Mouse (Mus musculus): Measurements from ENCODE around the gene Dkkl1. TPM values are rescaled to one million over a fixed set of nuclear protein-coding genes. Genes with fewer than 3 reads are reported as not detected.

Dkkl1 gene
- total RNA-seq, 2 experiments from 2014 or later, result not detected

GRCm38 (mm10) chr7:45167761-45168445 lies 44.0 kb downstream of the Dkkl1 start:
- no peak for DNase-seq

DNA sequence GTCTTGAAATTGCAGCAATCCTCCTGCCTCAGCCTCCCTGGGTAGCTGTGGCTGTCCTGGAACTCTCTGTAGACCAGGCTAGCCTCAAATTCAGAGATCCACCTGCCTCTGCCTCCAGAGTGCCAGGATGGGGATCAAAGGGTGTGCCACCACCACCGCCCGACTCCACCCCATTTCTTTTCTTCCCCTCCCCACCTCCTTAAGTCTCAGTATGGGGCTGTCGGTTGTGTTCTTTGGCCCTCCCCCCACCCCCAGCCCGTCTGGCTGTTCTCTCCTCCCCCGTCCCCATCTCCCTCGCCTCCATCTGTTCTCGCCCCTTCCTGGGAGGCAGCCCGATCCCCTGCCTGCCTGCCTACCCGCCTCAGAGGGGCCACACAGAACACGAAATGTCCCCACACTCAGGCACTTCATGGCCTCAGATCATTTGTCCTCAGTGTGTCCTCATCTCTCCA lies 45.0 kb downstream of the Dkkl1 start:
- DNase-seq, result no peak

DNA sequence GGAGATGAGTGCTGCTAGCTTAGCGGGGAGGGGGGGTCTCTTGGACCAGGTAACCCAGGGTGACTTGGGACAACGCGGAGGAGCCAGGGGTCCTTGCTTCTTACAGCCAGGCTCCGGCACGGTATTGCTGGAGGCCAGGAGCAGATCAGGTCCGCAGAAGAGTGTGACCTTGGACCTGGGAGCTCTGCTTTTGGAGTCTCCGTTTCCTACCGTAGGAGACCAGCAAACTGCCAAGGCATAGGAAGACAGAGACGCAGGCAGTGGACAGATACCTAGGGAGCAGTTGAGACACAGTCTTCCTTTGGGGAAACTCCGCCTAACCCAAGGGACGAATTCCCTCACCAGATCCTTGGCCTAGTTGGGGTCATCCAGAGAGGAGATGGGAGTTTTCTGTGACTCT lies 46.2 kb downstream of the Dkkl1 start:
- no peak for DNase-seq

DNA sequence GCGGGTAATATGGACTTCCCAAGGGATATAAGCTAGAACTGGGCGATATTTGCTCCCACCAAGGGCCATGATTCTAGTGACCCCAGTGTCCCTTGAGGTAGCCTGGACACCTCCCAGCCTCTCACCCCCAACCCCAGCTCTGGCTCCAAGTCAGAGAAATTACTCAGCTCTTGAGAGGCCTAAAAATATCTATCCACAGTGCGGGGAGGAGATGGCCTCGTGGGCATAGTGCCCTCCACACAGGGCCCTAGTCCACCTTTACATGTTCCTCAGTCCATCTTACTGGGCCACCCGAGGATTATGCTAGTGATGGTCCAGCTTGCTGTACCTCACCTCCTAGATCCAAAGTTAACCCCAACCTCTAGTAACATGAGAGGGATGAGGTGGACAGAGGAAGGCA lies 47.1 kb downstream of the Dkkl1 start:
- DNase-seq, result no peak

GRCm38 (mm10) chr7:45163735-45164490 lies 48.0 kb downstream of the Dkkl1 start, which contains the start of gene Slc17a7:
TSS of gene Slc17a7 (plus strand) at chr7:45163949.
- DNase-seq, result peak; percentile 55 to 66

- DNase-seq, result no peak
Observed at GRCm38 (mm10) chr7:45162996-45163615, 48.8 kb downstream of the Dkkl1 start.

DNA sequence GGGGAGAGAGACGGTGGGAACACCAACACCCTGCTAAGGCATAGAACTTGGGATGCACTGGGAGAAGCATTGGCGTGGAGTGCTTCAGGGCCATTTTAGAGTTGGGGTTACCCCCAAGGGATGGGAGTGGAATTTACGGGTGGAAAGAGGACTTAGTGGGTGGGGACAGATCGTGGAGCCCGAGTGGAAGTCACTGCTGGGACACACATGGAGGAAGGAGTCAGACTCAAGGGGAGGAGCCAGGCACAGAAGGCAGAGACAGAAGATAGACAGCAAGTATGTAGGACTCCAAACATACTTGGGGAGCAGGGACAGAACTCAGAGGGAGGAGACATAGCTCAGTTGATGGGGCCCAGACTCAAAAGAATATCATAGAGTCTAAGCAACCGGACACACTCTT lies 49.4 kb downstream of the Dkkl1 start:
- DNase-seq, result no peak

DNA sequence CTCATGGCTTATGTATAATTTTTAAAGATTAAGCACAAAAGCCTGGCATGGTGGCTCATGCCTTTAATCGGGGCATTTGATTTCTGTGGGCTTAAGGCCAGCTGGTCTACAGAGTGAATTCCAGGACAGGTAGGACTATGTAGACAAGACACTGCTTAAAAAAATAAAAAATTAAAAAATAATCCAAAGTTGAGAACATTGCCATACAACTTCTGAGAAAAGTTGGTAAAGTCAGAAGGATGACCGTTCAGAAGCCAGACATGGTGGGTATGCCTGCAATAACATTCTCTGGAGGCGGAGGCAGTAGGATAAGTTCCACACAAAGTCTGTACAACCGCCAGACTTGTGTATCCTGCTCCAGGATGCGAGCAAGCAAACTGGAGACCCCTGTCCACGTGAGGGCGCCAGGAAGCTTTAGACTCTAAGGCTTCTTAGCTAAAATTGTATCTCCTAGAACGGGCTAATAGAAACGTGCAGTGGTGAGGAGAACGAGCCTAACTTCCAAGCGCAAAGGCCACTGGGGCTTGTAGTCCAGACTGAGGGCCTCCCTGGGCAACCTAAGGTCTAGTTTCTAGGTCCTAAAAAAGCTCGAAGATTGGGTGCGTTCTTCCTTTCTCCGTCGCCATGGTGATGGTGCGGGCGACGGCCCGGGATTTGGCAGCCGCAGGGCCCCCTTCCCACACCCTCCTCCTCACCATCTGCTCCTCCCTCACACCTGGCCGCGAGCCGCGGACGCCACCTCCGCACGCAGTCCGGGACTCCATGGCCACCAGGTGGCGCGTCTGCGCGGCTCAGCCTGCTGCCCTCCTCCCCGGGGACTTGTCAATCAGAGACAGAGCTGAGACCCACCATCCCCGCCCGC lies 50.1 kb downstream of the Dkkl1 start:
- DNase-seq, result peak; percentile 88 to 93

GRCm38 (mm10) chr7:45160866-45161265 lies 51.1 kb downstream of the Dkkl1 start:
- DNase-seq, result no peak

DNA sequence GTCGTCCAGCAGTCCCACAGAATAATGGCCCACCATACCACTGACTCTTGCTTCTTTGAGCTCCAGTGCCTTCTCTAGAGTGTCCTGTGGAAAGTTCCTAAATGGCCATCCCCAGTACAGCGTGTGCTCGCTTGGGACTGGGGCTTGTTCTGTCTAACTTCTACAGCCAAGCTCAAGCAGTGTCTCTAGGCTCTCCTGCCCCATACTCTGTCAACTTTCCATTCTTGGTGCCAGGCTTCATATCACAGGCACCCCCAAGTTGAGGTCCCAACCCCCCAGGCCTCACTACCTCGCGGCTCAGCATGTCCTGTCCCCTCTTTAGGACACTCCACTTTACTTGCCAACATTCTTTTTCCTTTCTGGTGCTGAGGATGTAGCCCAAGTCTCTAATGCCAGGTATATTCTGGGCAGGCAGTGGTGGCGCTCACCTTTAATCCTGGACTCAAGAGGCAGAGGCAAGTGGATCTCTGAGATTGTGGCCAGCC lies 51.6 kb downstream of the Dkkl1 start:
- no peak for DNase-seq

DNA sequence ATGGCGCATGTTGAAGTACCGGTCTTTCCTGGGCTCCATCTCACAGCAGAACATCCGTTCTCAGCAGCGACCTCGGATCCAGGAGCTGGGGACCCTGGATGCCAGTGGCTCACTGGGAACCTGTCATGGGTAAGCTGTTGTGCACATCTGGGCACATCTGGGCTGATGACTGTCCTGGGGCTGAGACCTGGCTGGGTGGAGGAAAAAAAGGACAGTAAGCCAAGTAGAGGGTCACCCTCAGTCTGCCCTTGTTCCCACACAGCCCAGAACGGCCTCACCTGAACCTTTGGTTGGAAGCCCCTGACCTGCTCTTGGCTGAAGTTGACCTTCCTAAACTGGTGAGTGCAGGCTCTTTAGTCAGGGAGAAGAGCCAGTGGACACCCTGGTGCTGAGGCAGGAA lies 53.0 kb downstream of the Dkkl1 start:
- no peak for DNase-seq

Small RNA genes within 50 kb of the gene (microRNA-seq; reads per million reads assigned to microRNA genes)
- not detected for gene Mir7055

Other genes starting within 250 kb of the Dkkl1 start
- 10 to 100 TPM in 1 of 2 experiments, 1 to 10 TPM in 1; 8.6 to 10.7 TPM for gene Cpt1c, start 237.3 kb downstream of the Dkkl1 start, total RNA-seq (2021)
- gene Prmt1, start 225.6 kb downstream of the Dkkl1 start, total RNA-seq (2021), result 100 to 1,000 TPM; 236 to 262 TPM
- 100 to 1,000 TPM in 1 of 2 experiments, 10 to 100 TPM in 1; 90.4 to 123 TPM for gene Irf3, start 214.5 kb downstream of the Dkkl1 start, total RNA-seq (2021)
- 10 to 100 TPM; 16.5 to 17.4 TPM for gene Bcl2l12, start 213.4 kb downstream of the Dkkl1 start, total RNA-seq (2021)
- gene Scaf1, start 195.8 kb downstream of the Dkkl1 start, total RNA-seq (2021), result 10 to 100 TPM; 76.9 to 82.6 TPM
- 100 to 1,000 TPM in 1 of 2 experiments, 10 to 100 TPM in 1; 98.9 to 101 TPM for gene Rras, start 194.2 kb downstream of the Dkkl1 start, total RNA-seq (2021)
- 10 to 100 TPM; 47.7 to 59.7 TPM for gene Prr12, start 159.3 kb downstream of the Dkkl1 start, total RNA-seq (2021)
- gene Nosip, start 149.7 kb downstream of the Dkkl1 start, total RNA-seq (2021), result 10 to 100 TPM; 50.5 to 65.3 TPM
- gene Prrg2, start 149.5 kb downstream of the Dkkl1 start, total RNA-seq (2021), result 10 to 100 TPM; 18.1 to 20.5 TPM
- 10 to 100 TPM; 32.2 to 38.3 TPM for gene Rcn3, start 119.9 kb downstream of the Dkkl1 start, total RNA-seq (2021)
- 100 to 1,000 TPM; 116 to 138 TPM for gene Fcgrt, start 108.3 kb downstream of the Dkkl1 start, total RNA-seq (2021)
- gene Rps11, start 87.7 kb downstream of the Dkkl1 start, total RNA-seq (2021), result 1,000 to 10,000 TPM; 1,231 to 1,372 TPM
- gene Rpl13a, start 83.4 kb downstream of the Dkkl1 start, total RNA-seq (2021), result 1,000 to 10,000 TPM; 1,621 to 1,757 TPM
- not detected for gene Gm45713, start 75.9 kb downstream of the Dkkl1 start, total RNA-seq (2021)
- 10 to 100 TPM; 15.3 to 25.5 TPM for gene Flt3l, start 75.7 kb downstream of the Dkkl1 start, total RNA-seq (2021)
- 10 to 100 TPM; 59.1 to 77.0 TPM for gene Pih1d1, start 57.8 kb downstream of the Dkkl1 start, total RNA-seq (2021)
- 10 to 100 TPM; 62.7 to 76.7 TPM for gene Aldh16a1, start 57.6 kb downstream of the Dkkl1 start, total RNA-seq (2021)
- under 1 TPM in 1 of 2 experiments, not detected in 1; 0.17 TPM for gene Slc17a7, start 48.2 kb downstream of the Dkkl1 start, total RNA-seq (2021)
- gene Gfy, start 32.6 kb downstream of the Dkkl1 start, total RNA-seq (2021), result not detected
- not detected for gene Pth2, start 31.2 kb downstream of the Dkkl1 start, total RNA-seq (2021)
- not detected for gene Ccdc155, start 7.3 kb downstream of the Dkkl1 start, total RNA-seq (2021)
- gene Tead2, start 3.6 kb upstream of the Dkkl1 start, total RNA-seq (2021), result 10 to 100 TPM; 10.6 to 15.3 TPM
- 1 to 10 TPM; 2.2 to 4.1 TPM for gene Cd37, start 27.0 kb upstream of the Dkkl1 start, total RNA-seq (2021)
- not detected for gene Slc6a16, start 28.9 kb upstream of the Dkkl1 start, total RNA-seq (2021)
- under 1 TPM in 1 of 2 experiments, not detected in 1; 0.13 TPM for gene Slc6a21, start 65.4 kb upstream of the Dkkl1 start, total RNA-seq (2021)
- gene Trpm4, start 121.6 kb upstream of the Dkkl1 start, total RNA-seq (2021), result 1 to 10 TPM; 5.7 to 8.5 TPM
- under 1 TPM in 1 of 2 experiments, not detected in 1; 0.13 TPM for gene Hrc, start 123.1 kb upstream of the Dkkl1 start, total RNA-seq (2021)
- gene Ppfia3, start 154.9 kb upstream of the Dkkl1 start, total RNA-seq (2021), result 1 to 10 TPM; 1.5 to 1.7 TPM
- 1 to 10 TPM in 1 of 2 experiments, under 1 TPM in 1; 0.70 to 2.8 TPM for gene Lin7b, start 158.4 kb upstream of the Dkkl1 start, total RNA-seq (2021)
- gene Snrnp70, start 183.6 kb upstream of the Dkkl1 start, total RNA-seq (2021), result 100 to 1,000 TPM; 223 to 308 TPM
- gene Kcna7, start 193.5 kb upstream of the Dkkl1 start, total RNA-seq (2021), result not detected
- gene Ntf5, start 201.5 kb upstream of the Dkkl1 start, total RNA-seq (2021), result not detected
- not detected for gene Lhb, start 208.7 kb upstream of the Dkkl1 start, total RNA-seq (2021)
- gene Gys1, start 222.7 kb upstream of the Dkkl1 start, total RNA-seq (2021), result 10 to 100 TPM; 41.7 to 43.9 TPM
- 10 to 100 TPM; 50.3 to 56.3 TPM for gene Ruvbl2, start 225.9 kb upstream of the Dkkl1 start, total RNA-seq (2021)
- 1,000 to 10,000 TPM in 1 of 2 experiments, 100 to 1,000 TPM in 1; 896 to 1,448 TPM for gene Ftl1, start 247.7 kb upstream of the Dkkl1 start, total RNA-seq (2021)

All from adrenal gland, postnatal 36 days (tissue).